Mouse (Mus musculus) megakaryocyte progenitor cell, adult 5-6 weeks (primary cell): ENCODE data around the gene Lrpap1. TPM values are rescaled to one million over a fixed set of nuclear protein-coding genes. Genes with fewer than 3 reads are reported as not detected.

Experiments used
- ATAC-seq: replicated peaks from 2 replicates; pipeline ENCODE4 v1.8.0; 2016; ENCODE audit warnings: mild to moderate bottlenecking, moderate TSS enrichment, inconsistent platforms; ENCODE audit not compliant: poor library complexity
- total RNA-seq, 2 experiments: library from RNA; stranded (forward) in 1 of 2; stranded (reverse) in 1 of 2; fragments of 157-497, 149-512 nt in 1 of 2; fragments of 200-1000 nt in 1 of 2; gene quantifications; 2 replicates each; pipeline versions ENCODE4 v1.2.3 to v1.2.4; 2015 to 2017

Gene Lrpap1
- total RNA-seq, 2 experiments from 2014 or later: 41.8 to 69.5 TPM

- ATAC-seq: no peak
Observed at GRCm38 (mm10) chr5:35060098-35060497, 45.5 kb downstream of the Lrpap1 start.

DNA sequence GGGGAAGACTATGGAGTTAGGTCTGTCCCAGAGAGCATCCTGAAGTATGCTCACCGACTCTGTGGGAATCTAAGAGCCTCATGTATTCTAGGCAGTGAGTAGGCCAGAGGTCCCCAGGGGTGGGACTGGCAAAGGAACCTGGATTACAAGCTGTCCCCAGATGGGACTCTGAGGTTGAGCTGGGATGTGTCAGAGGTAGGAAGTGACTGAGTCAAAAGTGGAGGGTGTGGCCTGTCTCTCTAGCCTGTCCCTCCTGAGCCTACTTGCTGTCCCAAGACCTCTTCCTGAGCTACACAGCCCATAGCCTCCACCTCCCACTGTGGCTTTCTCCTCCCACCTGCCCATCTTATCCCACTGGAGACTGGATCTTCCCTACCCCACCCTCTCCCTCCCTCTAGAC is 47.4 kb downstream of the Lrpap1 start:
- ATAC-seq: 0 out of 2 replicates have a peak, but pooled peaks have one; percentile 12

- no peak for ATAC-seq
Observed at GRCm38 (mm10) chr5:35057582-35057981, 48.0 kb downstream of the Lrpap1 start.

DNA sequence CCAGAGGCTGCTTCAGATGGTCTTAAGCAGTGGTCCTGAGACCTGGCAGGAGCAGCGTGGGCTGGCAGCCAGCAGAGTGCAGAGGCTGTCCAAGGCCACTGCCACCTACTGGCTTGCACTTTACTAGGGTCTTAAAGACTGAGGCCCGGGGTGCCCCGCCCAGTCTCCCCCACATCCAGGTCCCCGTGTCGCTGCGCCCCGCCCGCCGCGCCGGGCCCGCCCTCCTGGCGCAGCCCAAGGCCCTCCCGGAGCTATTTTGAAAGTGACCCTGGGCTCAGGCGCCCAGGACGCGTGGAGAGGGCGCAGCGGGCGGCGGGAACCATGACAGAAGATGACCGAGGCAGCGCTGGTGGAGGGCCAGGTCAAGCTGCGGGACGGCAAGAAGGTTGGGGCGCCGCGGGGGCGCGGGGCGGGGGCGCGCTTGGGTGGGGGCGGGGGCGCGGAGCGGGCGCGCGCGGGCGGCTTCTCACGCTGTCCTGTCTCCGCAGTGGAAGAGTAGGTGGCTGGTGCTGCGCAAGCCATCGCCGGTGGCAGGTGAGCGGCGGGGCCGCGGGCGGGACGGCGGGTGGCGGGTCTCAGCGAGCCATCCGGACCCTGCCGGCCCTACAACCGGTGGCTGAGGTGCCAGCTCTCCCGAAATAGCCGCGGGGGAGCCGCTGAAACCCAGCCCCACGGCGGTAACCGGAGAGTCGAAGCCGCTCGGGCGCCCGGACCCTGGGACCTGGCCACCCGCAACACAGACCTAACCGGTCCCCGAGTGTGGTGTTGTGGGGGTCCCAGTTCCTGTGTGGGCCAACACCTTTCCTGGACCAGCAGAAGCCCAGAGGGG is 48.7 kb downstream of the Lrpap1 start, which contains the start of gene Dok7:
Gene Dok7, plus strand, starts transcription at position 163 of the 829 bp plus-strand sequence.
- peak; percentile 70 for ATAC-seq

- no peak for ATAC-seq
Observed at GRCm38 (mm10) chr5:35055076-35055475, 50.5 kb downstream of the Lrpap1 start.

- ATAC-seq: no peak
Observed at GRCm38 (mm10) chr5:35054628-35055027, 50.9 kb downstream of the Lrpap1 start.

DNA sequence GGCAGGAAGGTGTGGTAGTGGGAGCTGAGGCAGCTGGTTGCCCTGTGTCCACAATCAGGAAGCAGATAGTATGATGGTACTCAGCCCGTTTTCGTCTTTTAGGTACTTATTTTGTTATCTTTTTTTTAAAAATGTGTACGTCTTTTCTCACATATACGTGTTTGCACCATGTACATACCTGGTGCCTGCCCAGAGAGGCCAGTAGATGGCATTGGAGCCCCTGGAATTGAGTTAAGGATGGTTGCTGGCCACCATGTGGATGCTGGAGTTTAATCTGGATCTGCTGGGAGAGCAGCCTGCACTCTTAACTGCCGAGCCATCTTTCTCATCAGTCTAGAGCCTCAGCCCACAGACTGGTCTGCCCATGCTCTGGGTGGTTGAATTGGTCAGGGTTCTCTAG is 55.0 kb downstream of the Lrpap1 start:
- no peak for ATAC-seq

DNA sequence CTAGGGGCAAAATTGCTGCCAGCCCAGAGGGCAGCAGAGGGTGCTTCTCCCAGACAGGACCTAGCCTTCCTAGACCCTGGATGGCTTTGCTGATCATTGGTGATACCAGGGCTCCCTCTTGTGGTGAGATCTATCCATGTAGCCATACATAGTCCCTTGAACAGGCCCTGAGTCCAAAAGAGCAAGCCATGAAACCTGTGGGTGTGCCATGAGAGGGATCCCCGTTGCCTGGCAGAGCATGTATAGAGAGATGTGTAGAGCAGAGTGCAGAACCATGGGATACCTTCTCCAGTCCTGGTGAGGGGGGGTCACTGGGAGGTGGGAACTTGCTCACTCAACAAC is 62.5 kb downstream of the Lrpap1 start:
- peak; percentile 88 for ATAC-seq

DNA sequence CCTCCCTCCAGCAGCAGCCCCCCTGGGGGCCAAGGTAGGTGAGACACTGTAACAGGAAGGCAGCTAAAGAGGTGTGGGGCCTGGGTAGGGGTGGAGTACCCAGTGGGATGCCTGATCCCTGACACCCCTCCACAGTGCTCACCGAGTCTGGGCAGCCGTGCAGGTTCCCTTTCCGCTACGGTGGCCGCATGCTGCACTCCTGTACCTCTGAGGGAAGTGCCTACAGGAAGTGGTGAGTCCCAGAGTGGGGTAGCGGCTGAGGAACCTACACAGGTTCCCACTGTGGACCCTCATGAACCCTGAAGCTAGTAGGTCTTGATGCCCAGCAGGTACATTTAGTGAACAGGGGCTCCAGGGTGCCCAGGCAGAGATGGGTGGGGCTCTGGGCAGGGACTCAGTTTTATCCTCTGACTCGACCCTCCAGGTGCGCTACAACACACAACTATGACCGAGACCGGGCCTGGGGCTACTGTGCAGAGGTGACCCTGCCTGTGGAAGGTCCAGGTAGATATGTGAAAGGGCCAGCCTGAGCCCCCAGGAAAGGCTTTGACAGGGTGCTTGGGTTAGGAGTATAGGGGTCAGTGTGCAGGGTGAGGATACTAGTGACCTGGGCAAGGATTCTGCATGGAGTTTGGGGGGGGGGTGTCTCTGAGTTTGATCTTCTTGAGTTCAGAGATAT is 63.0 kb downstream of the Lrpap1 start:
- ATAC-seq: peak; percentile 27; the same call in 1 of the 2 replicates

Other genes with a start within 250 kb of the Lrpap1 start
- 0.44 and 0.95 TPM in 2 replicates for gene Msantd1, start 197.8 kb downstream of the Lrpap1 start, total RNA-seq (2015)
- 0.08 and 0.30 TPM in 2 replicates for gene Msantd1, start 197.8 kb downstream of the Lrpap1 start, total RNA-seq (2017)
- 9.7 and 12.2 TPM in 2 replicates for gene Rgs12, start 156.3 kb downstream of the Lrpap1 start, total RNA-seq (2015)
- gene Rgs12, start 156.3 kb downstream of the Lrpap1 start, total RNA-seq (2017): 8.3 and 11.8 TPM in 2 replicates
- 0.59 TPM in 1 of 2 replicates, not detected in the other for gene Hgfac, start 64.3 kb downstream of the Lrpap1 start, total RNA-seq (2015)
- 0.24 TPM in 1 of 2 replicates, not detected in the other for gene Hgfac, start 64.3 kb downstream of the Lrpap1 start, total RNA-seq (2017)
- 0.12 TPM in 1 of 2 replicates, not detected in the other for gene Dok7, start 49.0 kb downstream of the Lrpap1 start, total RNA-seq (2015)
- gene Dok7, start 49.0 kb downstream of the Lrpap1 start, total RNA-seq (2017): not detected in 2 replicates
- gene Adra2c, start 172.6 kb upstream of the Lrpap1 start, total RNA-seq (2015): not detected in 2 replicates
- gene Adra2c, start 172.6 kb upstream of the Lrpap1 start, total RNA-seq (2017): not detected in 2 replicates